Mouse (Mus musculus): ENCODE data around the gene Atp10a. TPM values are rescaled to one million over a fixed set of nuclear protein-coding genes. Genes with fewer than 3 reads are reported as not detected.

Atp10a gene
- 1.6 TPM for polyA plus RNA-seq (2015; fragmentation: Illumina TruSeq; extraction: RNeasy Lipid Tissue Mini Kit (QIAGEN cat#74804); ENCODE audit: insufficient read depth, low read depth, low replicate concordance)

GRCm38 (mm10) chr7:58655866-58656265 is at the start of gene Atp10a:
Gene Atp10a (plus strand): TSS chr7:58656166.

